Mouse (Mus musculus) liver, embryonic 12.5 days (tissue): ENCODE data around the gene Fcnb. TPM values are rescaled to one million over a fixed set of nuclear protein-coding genes. Genes with fewer than 3 reads are reported as not detected.

Source experiments
- ATAC-seq: fragments of 200-750 bp; cut with Nextera tagmentation; 2 replicates; pipeline ENCODE4 v1.8.0; 2017; ENCODE audit warnings: moderate number of reproducible peaks, mild to moderate bottlenecking, moderate library complexity
- H3K27ac ChIP-seq: fragments of 300-500 bp; sonication (generic); 2 replicates; pipeline ENCODE4 v1.5.1; 2016; ENCODE audit warnings: mild to moderate bottlenecking
- H3K27me3 ChIP-seq: fragments of 300-500 bp; sonication (generic); replicated peaks from 2 replicates; pipeline ENCODE4 v1.6.1; 2016; ENCODE audit warnings: mild to moderate bottlenecking, moderate library complexity
- H3K36me3 ChIP-seq: fragments of 300-500 bp; sonication (generic); 2 replicates; pipeline ENCODE4 v1.6.1; 2016; ENCODE audit warnings: mild to moderate bottlenecking, moderate library complexity
- H3K4me1 ChIP-seq: fragments of 300-500 bp; sonication (generic); 2 replicates; pipeline ENCODE4 v1.6.1; 2016
- H3K4me2 ChIP-seq: fragments of 300-500 bp; sonication (generic); 2 replicates; pipeline ENCODE4 v1.6.1; 2016; ENCODE audit warnings: mild to moderate bottlenecking, moderate library complexity
- H3K4me3 ChIP-seq: fragments of 300-500 bp; sonication (generic); 2 replicates; pipeline ENCODE4 v1.5.1; 2016; ENCODE audit warnings: mild to moderate bottlenecking, moderate library complexity
- H3K9ac ChIP-seq: fragments of 300-500 bp; sonication (generic); 2 replicates; pipeline ENCODE4 v1.6.1; 2016; ENCODE audit warnings: mild to moderate bottlenecking, moderate library complexity
- H3K9me3 ChIP-seq: fragments of 300-500 bp; sonication (generic); replicated peaks from 2 replicates; pipeline ENCODE4 v1.6.1; 2016; ENCODE audit warnings: mild to moderate bottlenecking, moderate library complexity
- WGBS: fragments of 180-500 bp; shearing (Covaris S2); methylation state at CpG from one replicate; pipeline ENCODE4 v1.1.7; 2016; ENCODE audit not compliant: insufficient replicate concordance; 5-methylcytosine and 5-hydroxymethylcytosine counted together
- polyA plus RNA-seq: library from polyadenylated mRNA; unstranded; fragments of >200 nt; fragmentation: Nextera tagmentation; extraction: Ambion mirVana; gene quantifications from 2 replicates; pipeline ENCODE4 v1.2.1, GENCODE M21; 2016

The Fcnb gene
- polyA plus RNA-seq, 1 experiment from 2014 or later: 6.0 TPM

DNA sequence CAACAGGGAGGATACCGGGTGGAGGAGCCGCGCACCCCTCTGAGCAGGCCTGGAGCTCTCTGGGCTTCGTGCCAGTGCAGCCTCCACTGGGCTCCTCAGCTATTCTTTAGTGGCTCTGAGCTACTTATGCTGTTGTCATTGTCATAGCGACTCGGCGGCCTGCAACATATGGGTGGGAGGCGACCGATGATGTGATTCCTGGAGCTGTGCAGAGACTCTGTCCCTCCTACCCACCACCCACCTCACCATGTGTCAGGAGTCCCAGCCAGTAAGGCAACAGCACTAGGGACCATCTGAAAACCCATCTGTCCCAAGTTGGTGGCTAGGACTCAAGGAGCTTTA is 16.2 kb downstream of the Fcnb start:
- Histone ChIP-seq H3K4me1 (peaks cover 66% of the 10 kb centered on the region), H3K36me3 (no peaks in the 10 kb centered on the region), H3K9me3 (no peaks in the 10 kb centered on the region), H3K27ac (peak overlapping the region; percentile 97), H3K4me3 (no peak overlapping the region), H3K4me2 (no peak overlapping the region), H3K9ac (peak overlapping the region; percentile 62), H3K27me3 (no peaks in the 10 kb centered on the region)
- WGBS: 88% methylated on average over 9 of the region's 9 CpGs
- ATAC-seq: no peak

DNA sequence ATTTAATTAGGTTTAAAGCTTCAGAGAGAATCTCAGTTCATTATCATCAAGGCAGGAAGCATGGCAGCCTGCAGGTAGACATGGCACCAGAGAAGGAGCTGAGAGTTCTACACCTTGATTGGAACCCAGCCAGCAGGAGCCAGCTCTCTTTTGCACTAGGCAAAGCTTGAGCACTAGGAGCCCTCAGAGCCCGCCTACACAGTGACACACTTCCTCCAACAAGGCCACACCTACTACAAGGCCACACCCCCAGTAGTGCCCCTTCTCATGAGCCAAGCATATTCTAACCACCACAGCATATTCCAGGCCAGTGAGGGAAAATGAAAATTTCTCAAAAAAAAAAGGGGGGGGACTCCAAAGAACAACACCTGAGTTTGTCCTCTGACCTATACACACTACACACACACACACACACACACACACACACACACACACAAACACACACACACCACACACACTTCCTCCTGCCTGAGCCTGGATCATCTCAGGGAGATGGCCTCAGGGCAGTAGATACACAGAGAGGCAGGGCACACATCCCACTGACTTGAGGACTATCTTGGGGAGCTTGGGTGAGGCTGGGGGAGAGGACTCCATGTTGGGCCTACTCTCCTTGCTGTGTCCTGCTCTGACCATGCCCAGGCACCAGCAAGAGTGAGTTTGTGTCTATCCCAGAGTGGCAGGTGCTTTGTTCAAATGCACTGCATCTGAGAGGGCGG is 16.7 kb downstream of the Fcnb start:
- WGBS: 84% methylated on average over 2 of the region's 2 CpGs
- peak overlapping the region; percentile 97 for H3K27ac ChIP-seq

DNA sequence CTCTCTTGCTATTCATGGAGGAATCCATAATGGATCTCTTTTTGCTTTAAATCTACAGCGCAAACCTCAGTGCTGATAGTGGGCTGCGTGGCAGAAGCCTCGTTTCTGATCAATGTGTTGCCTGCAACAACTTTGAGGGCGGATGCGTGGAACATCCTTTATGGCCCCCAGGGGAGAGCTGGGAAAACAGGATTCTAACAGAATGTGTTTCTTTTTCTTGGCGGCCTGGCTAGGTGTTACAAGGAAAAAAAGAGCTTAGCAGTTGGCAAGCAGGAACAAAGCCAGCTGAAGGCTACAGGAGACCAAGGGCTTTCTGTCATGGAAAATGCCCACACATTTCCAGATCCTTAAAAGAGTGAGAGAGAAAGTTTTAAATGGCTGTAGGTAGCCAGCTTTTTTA is 17.5 kb downstream of the Fcnb start:
- Histone ChIP-seq H3K27me3 (no peaks in the 10 kb centered on the region), H3K9ac (no peak overlapping the region), H3K27ac (peak overlapping the region; percentile 97), H3K36me3 (no peaks in the 10 kb centered on the region), H3K4me1 (peaks cover 77% of the 10 kb centered on the region), H3K9me3 (no peaks in the 10 kb centered on the region), H3K4me2 (no peak overlapping the region), H3K4me3 (no peak overlapping the region)
- no peak for ATAC-seq
- WGBS: 82% methylated on average over 6 of the region's 6 CpGs

More for the DNA sequence above, 16.7 kb downstream of the Fcnb start:
- H3K9me3 ChIP-seq: no peaks in the 10 kb centered on the region
- ATAC-seq: peak; percentile 77
- no peak overlapping the region for H3K4me2 ChIP-seq
- peaks cover 71% of the 10 kb centered on the region for H3K4me1 ChIP-seq
- no peaks in the 10 kb centered on the region for H3K27me3 ChIP-seq
- no peaks in the 10 kb centered on the region for H3K36me3 ChIP-seq
- H3K9ac ChIP-seq: peak overlapping the region; percentile 62
- H3K4me3 ChIP-seq: no peak overlapping the region

DNA sequence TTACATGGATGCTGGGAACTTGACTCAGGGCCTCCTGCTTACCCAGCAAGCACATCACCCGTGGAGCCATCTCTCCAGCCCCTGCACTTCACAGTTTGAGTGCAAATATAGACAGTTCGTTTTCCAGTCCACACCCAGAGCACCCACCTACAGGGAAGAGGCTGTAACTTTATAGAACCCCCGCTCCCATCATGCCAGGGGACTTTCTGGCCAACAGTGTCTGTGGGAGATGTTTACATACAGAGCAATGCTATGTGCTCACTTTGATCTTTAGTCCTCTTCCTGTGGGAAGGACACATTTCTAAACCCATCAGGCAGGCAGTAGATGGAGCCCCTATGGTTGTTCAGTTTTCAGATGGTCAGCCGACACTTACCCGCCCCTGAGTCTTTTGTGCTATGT is 18.0 kb downstream of the Fcnb start:
- H3K4me2 ChIP-seq: no peak overlapping the region
- H3K27ac ChIP-seq: peak overlapping the region; percentile 97
- no peaks in the 10 kb centered on the region for H3K9me3 ChIP-seq
- H3K27me3 ChIP-seq: no peaks in the 10 kb centered on the region
- peak overlapping the region; percentile 65; the same call in 1 of the 2 replicates for H3K9ac ChIP-seq
- H3K36me3 ChIP-seq: no peaks in the 10 kb centered on the region
- H3K4me3 ChIP-seq: no peak overlapping the region
- ATAC-seq: no peak
- 75% methylated on average over 5 of the region's 5 CpGs for WGBS
- H3K4me1 ChIP-seq: peaks cover 82% of the 10 kb centered on the region

DNA sequence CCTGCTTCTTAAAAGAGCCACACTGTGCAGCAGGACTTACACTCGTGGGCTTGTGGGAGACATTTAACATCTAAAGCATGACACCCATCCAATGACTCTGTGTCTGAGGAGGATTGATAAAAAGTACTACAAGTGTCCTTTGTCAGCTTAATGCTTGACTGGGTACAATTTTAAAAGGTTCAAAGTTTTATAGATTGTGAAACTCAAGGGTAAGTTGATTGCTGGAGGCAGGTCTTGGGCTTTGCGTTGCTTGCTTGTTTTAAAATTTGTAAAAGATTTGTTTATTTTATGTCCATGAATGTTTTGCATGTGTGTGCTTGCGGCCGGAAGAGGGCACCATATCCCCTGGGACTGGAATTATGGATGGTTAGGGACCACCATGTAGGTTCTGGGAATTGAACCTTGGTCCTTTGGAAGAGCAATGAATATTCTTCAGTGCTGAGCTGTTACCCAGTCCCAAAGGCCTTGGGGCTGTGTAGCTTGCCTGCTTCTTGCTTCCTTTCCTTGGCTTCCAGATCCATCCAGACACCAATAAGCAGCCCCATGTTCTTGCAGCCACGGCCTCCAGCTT is 19.5 kb downstream of the Fcnb start:
- Histone ChIP-seq H3K27ac (peak overlapping the region; percentile 97), H3K4me3 (no peak overlapping the region), H3K27me3 (no peaks in the 10 kb centered on the region), H3K4me2 (peak overlapping the region; percentile 50; the same call in 1 of the 2 replicates), H3K9me3 (no peaks in the 10 kb centered on the region), H3K9ac (peak overlapping the region; percentile 65), H3K36me3 (no peaks in the 10 kb centered on the region), H3K4me1 (peaks cover 90% of the 10 kb centered on the region)
- WGBS: 74% methylated on average over 5 of the region's 5 CpGs
- ATAC-seq: 0 out of 2 replicates have a peak, but pooled peaks have one; percentile 24

DNA sequence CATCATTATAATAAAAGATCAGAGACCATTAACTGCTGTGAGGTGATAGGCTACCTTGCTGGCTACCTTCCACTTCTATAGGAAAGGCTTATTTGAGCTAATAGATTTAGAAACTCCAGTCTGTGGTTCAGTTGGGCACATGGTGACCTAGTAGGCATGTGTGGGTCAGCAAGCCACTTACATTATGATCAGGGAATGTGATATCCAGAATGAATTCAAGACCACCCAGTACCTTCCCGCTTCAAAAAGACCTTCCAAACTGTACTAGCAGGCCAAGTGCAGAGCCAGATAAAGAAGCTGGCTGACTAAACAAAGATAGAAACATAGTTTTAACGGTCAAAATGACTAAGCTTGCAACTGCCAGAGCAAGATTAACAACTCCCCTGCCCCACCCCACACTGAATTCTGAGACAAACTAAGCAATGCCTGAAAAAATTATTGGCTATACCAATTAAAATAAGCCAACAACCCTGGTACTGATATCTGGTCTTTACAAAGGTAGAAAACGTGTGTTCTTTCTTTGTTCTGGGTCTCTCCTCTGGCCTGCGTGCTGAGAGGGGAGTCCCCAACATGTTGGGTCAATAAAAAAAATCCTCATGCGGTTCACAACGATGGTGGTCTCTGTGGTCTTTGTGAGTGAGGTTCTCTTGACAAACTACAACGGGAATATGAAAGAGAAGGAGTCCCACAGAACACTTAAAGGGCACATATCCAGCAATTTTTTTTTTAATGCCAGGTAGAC is 20.2 kb downstream of the Fcnb start:
- 24% methylated on average over 7 of the region's 7 CpGs for whole genome bisulfite sequencing
- Histone ChIP-seq H3K9ac (peak overlapping the region; percentile 71), H3K9me3 (no peaks in the 10 kb centered on the region), H3K36me3 (no peaks in the 10 kb centered on the region), H3K4me2 (peak overlapping the region; percentile 50), H3K4me3 (no peak overlapping the region), H3K27me3 (no peaks in the 10 kb centered on the region), H3K4me1 (peaks cover 90% of the 10 kb centered on the region), H3K27ac (peak overlapping the region; percentile 97)
- peak; percentile 86 for ATAC-seq

DNA sequence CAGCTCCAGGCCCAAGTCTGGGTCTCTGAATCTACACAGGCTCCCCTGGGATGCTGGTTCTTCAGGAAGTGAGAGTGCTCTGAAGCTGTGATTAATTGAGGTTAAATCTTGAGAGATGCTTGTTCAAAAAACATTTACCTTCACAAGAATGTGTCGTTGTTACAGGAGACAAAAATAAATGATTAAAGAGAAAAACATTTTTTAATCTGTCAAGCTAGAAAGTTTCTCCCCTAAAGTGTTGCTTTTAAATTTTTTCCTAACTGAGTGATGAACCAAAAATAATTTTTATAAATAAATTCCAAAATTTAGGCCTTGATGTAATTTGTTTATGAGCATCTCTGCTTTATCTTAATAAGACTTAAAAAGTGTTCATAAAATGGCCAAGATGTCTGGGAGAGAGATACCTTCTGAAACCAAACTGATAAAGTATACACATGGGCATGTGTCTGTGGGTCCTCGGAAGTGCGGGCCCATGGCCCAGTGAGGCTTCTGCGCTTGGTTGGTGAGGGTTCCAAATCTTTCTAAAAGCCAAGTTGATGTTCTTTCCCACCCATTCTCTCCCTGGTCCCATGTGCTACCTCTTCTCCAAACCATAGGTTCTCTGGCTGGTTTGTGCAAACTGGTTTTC is 20.9 kb downstream of the Fcnb start:
- no peaks in the 10 kb centered on the region for H3K9me3 ChIP-seq
- 29% methylated on average over 4 of the region's 4 CpGs for WGBS
- no peaks in the 10 kb centered on the region for H3K27me3 ChIP-seq
- H3K4me2 ChIP-seq: peak overlapping the region; percentile 50
- ATAC-seq: peak; percentile 67
- H3K4me1 ChIP-seq: peaks cover 83% of the 10 kb centered on the region
- H3K9ac ChIP-seq: peak overlapping the region; percentile 71
- peak overlapping the region; percentile 97 for H3K27ac ChIP-seq
- no peaks in the 10 kb centered on the region for H3K36me3 ChIP-seq
- H3K4me3 ChIP-seq: no peak overlapping the region

DNA sequence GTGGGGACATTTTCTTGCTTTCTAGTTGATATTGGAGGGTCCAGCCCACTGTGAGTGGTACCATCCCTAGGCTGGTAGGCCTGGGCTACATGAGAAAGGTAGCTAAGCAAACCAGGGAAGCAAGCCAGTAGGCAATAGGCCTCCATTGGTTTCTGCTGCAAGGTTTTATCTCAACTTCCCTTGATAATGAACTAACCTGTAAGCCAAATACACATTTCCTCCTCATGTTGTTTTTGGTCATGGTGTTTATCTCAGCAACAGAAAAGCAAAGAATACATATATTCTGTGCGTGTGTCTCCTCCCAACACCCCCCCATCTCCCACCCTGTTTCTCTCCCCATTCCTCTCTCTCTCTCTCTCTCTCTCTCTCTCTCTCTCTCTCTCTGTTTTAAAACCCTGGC is 24.8 kb downstream of the Fcnb start:
- no peak for ATAC-seq
- Histone ChIP-seq H3K4me3 (no peak overlapping the region), H3K9me3 (no peaks in the 10 kb centered on the region), H3K27ac (peak overlapping the region; percentile 97), H3K9ac (peak overlapping the region; percentile 12; the same call in 1 of the 2 replicates), H3K36me3 (no peaks in the 10 kb centered on the region), H3K4me2 (no peak overlapping the region), H3K27me3 (no peaks in the 10 kb centered on the region), H3K4me1 (peaks cover 44% of the 10 kb centered on the region)
- 85% methylated on average over 1 of the region's 1 CpGs for WGBS

DNA sequence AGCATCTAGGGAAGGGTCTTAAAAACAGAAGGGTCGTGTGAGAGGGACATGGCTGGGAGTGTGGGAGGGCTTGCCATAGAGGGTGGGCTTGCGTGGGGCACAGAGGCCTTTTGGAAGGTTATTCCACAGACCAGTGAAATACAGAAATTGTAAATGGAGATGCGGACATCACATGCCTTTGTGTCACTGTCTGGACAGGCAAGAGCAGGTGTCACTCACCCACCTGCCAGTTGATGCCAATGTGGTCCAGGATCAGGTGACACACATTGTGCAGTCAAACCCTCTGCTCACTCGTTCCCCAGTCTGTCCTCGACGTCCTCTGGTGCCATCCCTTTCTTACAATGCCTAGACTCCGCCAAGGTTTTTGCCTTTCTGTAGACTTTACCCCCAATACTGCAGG is 37.6 kb downstream of the Fcnb start:
- H3K27me3 ChIP-seq: 0 out of 2 replicates have a peak, but pooled peaks cover 4% of the 10 kb centered on the region
- H3K9me3 ChIP-seq: no peaks in the 10 kb centered on the region
- WGBS: 73% methylated on average over 7 of the region's 7 CpGs
- no peak overlapping the region for H3K4me2 ChIP-seq
- H3K36me3 ChIP-seq: no peaks in the 10 kb centered on the region
- ATAC-seq: no peak
- H3K9ac ChIP-seq: no peak overlapping the region
- 0 out of 2 replicates have a peak overlapping the region, but pooled peaks have one; percentile 17 for H3K27ac ChIP-seq
- no peak overlapping the region for H3K4me3 ChIP-seq
- H3K4me1 ChIP-seq: peaks cover 47% of the 10 kb centered on the region

DNA sequence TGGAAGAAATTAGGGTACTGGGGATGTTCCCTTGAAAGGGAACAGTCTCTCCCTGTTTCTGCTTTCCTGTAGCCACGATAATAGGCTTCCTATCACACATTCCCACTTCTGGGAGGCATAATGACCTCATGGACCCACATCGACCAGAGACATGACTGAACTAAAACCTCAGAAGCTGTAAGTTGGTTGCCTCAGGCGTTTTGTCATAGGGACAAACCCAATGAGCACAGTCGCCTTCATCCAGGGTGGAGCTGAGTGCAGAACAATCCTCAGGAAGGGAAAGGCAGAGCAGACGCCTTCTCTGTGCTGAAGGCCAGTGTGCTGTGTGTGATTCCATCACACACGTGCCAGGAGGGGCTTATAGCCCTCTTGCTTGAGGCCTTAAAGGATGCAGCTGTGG is 38.4 kb downstream of the Fcnb start:
- ATAC-seq: no peak
- Histone ChIP-seq H3K9ac (no peak overlapping the region), H3K4me2 (no peak overlapping the region), H3K36me3 (no peaks in the 10 kb centered on the region), H3K4me1 (peaks cover 47% of the 10 kb centered on the region), H3K4me3 (no peak overlapping the region), H3K27ac (peak overlapping the region; percentile 81; the same call in 1 of the 2 replicates), H3K27me3 (0 out of 2 replicates have a peak, but pooled peaks cover 4% of the 10 kb centered on the region), H3K9me3 (no peaks in the 10 kb centered on the region)
- 58% methylated on average over 6 of the region's 6 CpGs for WGBS

DNA sequence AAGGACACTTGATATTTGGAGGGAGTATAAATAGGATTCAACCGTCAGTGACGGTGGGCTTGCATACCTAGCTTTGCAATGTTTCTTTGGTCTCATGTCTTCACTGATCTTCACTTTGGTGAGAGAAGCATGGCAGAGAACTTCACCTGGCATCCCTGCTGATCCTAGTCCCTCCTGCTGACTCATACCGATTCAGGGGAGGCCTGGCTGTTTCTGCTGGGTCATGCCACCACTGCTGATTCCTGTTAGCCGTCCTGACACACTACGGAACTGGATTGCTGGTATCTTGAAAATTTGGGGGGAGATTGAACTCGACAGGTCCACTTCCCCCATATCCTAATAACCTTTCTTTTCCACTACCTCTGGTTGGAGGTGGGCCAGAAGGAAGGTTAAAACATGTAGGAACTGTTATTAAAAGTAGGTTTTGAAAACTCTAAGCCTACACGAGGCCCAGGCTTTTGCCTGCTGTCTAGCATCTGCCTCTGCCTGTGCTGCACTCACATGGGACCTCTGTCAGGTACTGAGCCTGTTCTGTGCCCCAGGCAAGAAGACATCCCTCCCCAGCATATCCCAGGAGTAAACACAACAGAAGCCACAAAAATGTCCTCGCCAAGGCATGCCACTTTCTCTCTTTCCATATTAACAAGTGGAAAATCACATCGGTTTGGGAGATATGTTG is 39.6 kb downstream of the Fcnb start:
- WGBS: 67% methylated on average over 9 of the region's 9 CpGs
- peak overlapping the region; percentile 81 for H3K27ac ChIP-seq
- H3K4me3 ChIP-seq: no peak overlapping the region
- H3K36me3 ChIP-seq: no peaks in the 10 kb centered on the region
- peak; percentile 90 for ATAC-seq
- 0 out of 2 replicates have a peak, but pooled peaks cover 2% of the 10 kb centered on the region for H3K27me3 ChIP-seq
- peak overlapping the region; percentile 47; the same call in 1 of the 2 replicates for H3K9ac ChIP-seq
- H3K4me1 ChIP-seq: peaks cover 42% of the 10 kb centered on the region
- H3K4me2 ChIP-seq: no peak overlapping the region
- H3K9me3 ChIP-seq: no peaks in the 10 kb centered on the region
